Mouse (Mus musculus) layer of hippocampus, postnatal 10 days (tissue): ENCODE measurements around the gene Coro1a. TPM values are rescaled to one million over a fixed set of nuclear protein-coding genes. Genes with fewer than 3 reads are reported as not detected.

Experiments used
- total RNA-seq, 2 experiments: library from RNA; stranded (reverse); gene quantifications; 2 replicates each; pipeline ENCODE4 v1.2.3; 2021

Gene Coro1a
- total RNA-seq, 2 experiments from 2014 or later, result 145 to 151 TPM

Other genes with a start within 250 kb of the Coro1a start
- under 1 TPM; 0.09 to 0.58 TPM for gene Atp2a1, start 244.7 kb downstream of the Coro1a start, total RNA-seq
- gene Sh2b1, start 232.4 kb downstream of the Coro1a start, total RNA-seq, result 10 to 100 TPM; 68.1 to 69.6 TPM
- gene Tufm, start 220.4 kb downstream of the Coro1a start, total RNA-seq, result 100 to 1,000 TPM in 1 of 2 experiments, 10 to 100 TPM in 1; 88.2 to 106 TPM
- gene Atxn2l, start 204.3 kb downstream of the Coro1a start, total RNA-seq, result 100 to 1,000 TPM; 118 to 123 TPM
- 100 to 1,000 TPM; 199 to 200 TPM for gene Eif3c, start 141.4 kb downstream of the Coro1a start, total RNA-seq
- under 1 TPM; 0.43 to 0.51 TPM for gene Apobr, start 122.8 kb downstream of the Coro1a start, total RNA-seq
- gene Cln3, start 122.0 kb downstream of the Coro1a start, total RNA-seq, result 10 to 100 TPM; 20.8 to 23.2 TPM
- gene Il27, start 112.8 kb downstream of the Coro1a start, total RNA-seq, result not detected
- 1 to 10 TPM; 2.9 to 5.5 TPM for gene Nupr1, start 76.9 kb downstream of the Coro1a start, total RNA-seq
- 10 to 100 TPM; 27.1 to 36.3 TPM for gene Sgf29, start 58.5 kb downstream of the Coro1a start, total RNA-seq
- 1 to 10 TPM; 3.8 to 5.3 TPM for gene Sult1a1, start 31.4 kb downstream of the Coro1a start, total RNA-seq
- 100 to 1,000 TPM; 114 to 137 TPM for gene Bola2, start 12.4 kb downstream of the Coro1a start, total RNA-seq
- gene Slx1b, start 12.0 kb downstream of the Coro1a start, total RNA-seq, result 10 to 100 TPM; 20.1 to 21.5 TPM
- gene Mapk3, start 51.8 kb upstream of the Coro1a start, total RNA-seq, result 100 to 1,000 TPM; 146 to 150 TPM
- gene Gdpd3, start 58.5 kb upstream of the Coro1a start, total RNA-seq, result 1 to 10 TPM; 2.7 to 3.0 TPM
- 100 to 1,000 TPM; 150 to 152 TPM for gene Ypel3, start 69.2 kb upstream of the Coro1a start, total RNA-seq
- under 1 TPM; 0.62 to 0.69 TPM for gene Tbx6, start 73.7 kb upstream of the Coro1a start, total RNA-seq
- gene Ppp4c, start 84.7 kb upstream of the Coro1a start, total RNA-seq, result 10 to 100 TPM; 56.2 to 64.6 TPM
- gene Fam57b, start 89.9 kb upstream of the Coro1a start, total RNA-seq, result 100 to 1,000 TPM; 133 to 147 TPM
- not detected for gene 4930451I11Rik, start 123.9 kb upstream of the Coro1a start, total RNA-seq
- gene Doc2a, start 139.6 kb upstream of the Coro1a start, total RNA-seq, result 10 to 100 TPM; 54.0 to 54.1 TPM
- gene Hirip3, start 154.2 kb upstream of the Coro1a start, total RNA-seq, result 10 to 100 TPM; 38.8 to 40.9 TPM
- 10 to 100 TPM; 56.1 to 58.8 TPM for gene Ino80e, start 154.6 kb upstream of the Coro1a start, total RNA-seq
- gene Taok2, start 176.9 kb upstream of the Coro1a start, total RNA-seq, result 100 to 1,000 TPM; 147 to 167 TPM
- 10 to 100 TPM; 23.6 to 28.3 TPM for gene Tmem219, start 215.1 kb upstream of the Coro1a start, total RNA-seq
- gene Kctd13, start 221.1 kb upstream of the Coro1a start, total RNA-seq, result 100 to 1,000 TPM; 151 to 152 TPM
- gene Asphd1, start 241.8 kb upstream of the Coro1a start, total RNA-seq, result 10 to 100 TPM; 35.6 to 46.1 TPM
- gene Sez6l2, start 242.8 kb upstream of the Coro1a start, total RNA-seq, result 100 to 1,000 TPM; 273 to 305 TPM